Mouse (Mus musculus): ENCODE measurements around the gene Spata18. TPM values are rescaled to one million over a fixed set of nuclear protein-coding genes. Genes with fewer than 3 reads are reported as not detected.

Spata18 gene
- total and polyA plus RNA-seq, 3 experiments = not detected

DNA sequence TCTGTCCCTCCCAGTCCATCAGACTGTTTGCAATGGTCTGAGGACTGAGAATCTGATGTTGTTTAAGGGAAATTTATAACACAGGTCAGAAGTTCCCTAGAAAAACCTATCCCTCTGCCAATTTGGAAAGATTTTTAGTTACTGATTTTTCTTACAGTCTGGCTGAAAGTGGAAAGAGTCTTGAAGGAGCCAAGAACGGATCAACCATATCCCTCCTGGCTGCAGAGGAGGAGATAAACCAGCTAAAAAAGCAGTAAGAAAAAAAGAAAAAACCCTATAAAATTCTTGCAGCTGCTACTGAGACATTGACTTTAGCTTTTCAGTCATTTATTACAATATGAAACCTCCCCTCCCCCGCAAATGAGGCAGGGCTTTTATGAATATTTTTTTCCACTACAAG, 15.5 kb downstream of the Spata18 start:
- DNase-seq (ENCODE audit: low read depth, low spot score) = no peak
- H3K27me3 ChIP-seq (ENCODE audit: control insufficient read depth in 1 of 2, insufficient read depth in 2 of 2, low read length in 2 of 2) = peaks cover 0 to 4% of the 10 kb centered on the region in 2 experiments; a peak in 1 of 4 replicates
- no peaks in the 10 kb centered on the region for H3K9me3 ChIP-seq (replicated peaks; ENCODE audit: insufficient read depth, low read length)
- H3K9ac ChIP-seq (ENCODE audit: control insufficient read depth, low read depth, low read length, poor library complexity, severe bottlenecking) = no peak overlapping the region
- no peak for TF ChIP-seq NELFE (IDR thresholded peaks at IDR 0.05; ENCODE audit: low read depth, low read length)
- no peak for TF ChIP-seq JUND (IDR thresholded peaks at IDR 0.05; ENCODE audit: low read depth, low read length)
- no peak for TF ChIP-seq EP300 (IDR thresholded peaks at IDR 0.05; ENCODE audit: low read depth in 1 of 2, low read length in 2 of 2)
- TF ChIP-seq RAD21 (IDR thresholded peaks at IDR 0.05; ENCODE audit: low read depth, low read length) = no peak
- no peak for TF ChIP-seq USF1 (IDR thresholded peaks at IDR 0.05; ENCODE audit: low read depth, low read length)
- TF ChIP-seq MAFK (IDR thresholded peaks at IDR 0.05; ENCODE audit: borderline replicate concordance, low read depth, low read length) = no peak
- TF ChIP-seq ZNF384 (IDR thresholded peaks at IDR 0.05; ENCODE audit: low read depth, low read length) = no peak
- no peaks in the 10 kb centered on the region for H3K36me3 ChIP-seq (ENCODE audit: control insufficient read depth in 1 of 2, insufficient read depth in 2 of 2, low read length in 2 of 2)
- H3K4me3 ChIP-seq (ENCODE audit: control insufficient read depth in 1 of 2, insufficient read depth in 1 of 2, low read depth in 2 of 2, low read length in 2 of 2) = no peak overlapping the region
- no peak overlapping the region for H3K27ac ChIP-seq (ENCODE audit: control insufficient read depth, low read depth, low read length)
- H3K4me1 ChIP-seq (ENCODE audit: control insufficient read depth in 1 of 2, insufficient read depth in 2 of 2, low read length in 2 of 2) = no peaks in the 10 kb centered on the region
- H3K79me2 ChIP-seq (ENCODE audit: control insufficient read depth, insufficient read depth, low read length, poor library complexity) = no peaks in the 10 kb centered on the region

DNA sequence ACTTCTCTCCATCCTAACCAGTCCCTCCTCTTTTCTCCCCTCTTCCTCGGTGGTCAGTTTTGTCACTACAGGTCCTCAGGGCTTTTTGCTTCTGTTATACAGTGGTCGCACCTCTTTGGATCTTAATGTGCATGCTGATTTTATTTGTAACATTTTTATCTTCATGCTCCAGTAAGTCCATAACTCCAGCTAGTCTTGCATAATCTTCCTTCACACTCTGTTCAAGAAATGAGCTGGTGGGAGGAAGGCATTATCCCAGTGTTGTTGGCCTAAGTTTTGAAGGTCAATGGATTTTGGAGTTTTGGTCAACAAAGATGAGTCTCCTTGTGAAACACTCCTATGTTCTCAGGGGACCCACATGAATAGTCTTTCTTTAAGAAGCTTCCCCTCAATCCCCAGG, 16.7 kb downstream of the Spata18 start:
- no peak overlapping the region for H3K9ac ChIP-seq (ENCODE audit: control insufficient read depth, low read depth, low read length, poor library complexity, severe bottlenecking)

DNA sequence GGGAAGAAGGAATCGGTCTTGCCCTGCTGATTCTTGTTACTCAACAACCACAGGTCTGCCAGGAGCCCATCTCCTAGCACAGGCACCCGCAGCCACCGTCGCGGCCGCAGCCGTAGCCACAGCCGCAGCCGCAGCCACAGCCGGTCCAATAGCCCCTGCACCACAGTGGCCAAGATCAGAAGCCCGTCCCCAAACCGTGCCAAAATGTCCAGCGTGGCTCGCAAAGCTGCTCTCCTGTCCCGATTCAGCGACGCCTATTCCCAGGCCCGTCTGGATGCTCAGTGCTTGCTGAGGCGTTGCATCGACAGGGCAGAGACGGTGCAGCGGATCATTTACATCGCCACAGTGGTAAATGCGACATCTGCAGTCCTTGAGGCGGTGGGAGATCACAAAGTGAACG, 18.2 kb downstream of the Spata18 start:
- DNase-seq (ENCODE audit: low read depth, low spot score) = no peak
- Histone ChIP-seq H3K79me2 (ENCODE audit: control insufficient read depth, insufficient read depth, low read length, poor library complexity) (no peaks in the 10 kb centered on the region), H3K9ac (ENCODE audit: control insufficient read depth, low read depth, low read length, poor library complexity, severe bottlenecking) (no peak overlapping the region), H3K4me1 (ENCODE audit: control insufficient read depth in 1 of 2, insufficient read depth in 2 of 2, low read length in 2 of 2) (no peaks in the 10 kb centered on the region), H3K9me3 (replicated peaks; ENCODE audit: insufficient read depth, low read length) (no peaks in the 10 kb centered on the region), H3K36me3 (ENCODE audit: control insufficient read depth in 1 of 2, insufficient read depth in 2 of 2, low read length in 2 of 2) (no peaks in the 10 kb centered on the region), H3K27ac (ENCODE audit: control insufficient read depth, low read depth, low read length) (no peak overlapping the region), H3K27me3 (ENCODE audit: control insufficient read depth in 1 of 2, insufficient read depth in 2 of 2, low read length in 2 of 2) (peaks cover 0 to 6% of the 10 kb centered on the region in 2 experiments; a peak in 3 of 4 replicates), H3K4me3 (ENCODE audit: control insufficient read depth in 1 of 2, insufficient read depth in 1 of 2, low read depth in 2 of 2, low read length in 2 of 2) (no peak overlapping the region)
- TF ChIP-seq TBP (IDR thresholded peaks at IDR 0.05; ENCODE audit: low read depth, low read length) (no peak), ELF1 (IDR thresholded peaks at IDR 0.05; ENCODE audit: low read depth, low read length) (no peak), MEF2A (IDR thresholded peaks at IDR 0.05; ENCODE audit: extremely low read depth, insufficient replicate concordance, low read depth, low read length, poor library complexity, severe bottlenecking) (no peak), POLR2A (IDR thresholded peaks at IDR 0.05; ENCODE audit: control insufficient read depth in 1 of 2, insufficient read depth in 1 of 2, low read depth in 1 of 2, low read length in 2 of 2, poor library complexity in 1 of 2) (no peak), USF1 (IDR thresholded peaks at IDR 0.05; ENCODE audit: low read depth, low read length) (no peak), ETS1 (IDR thresholded peaks at IDR 0.05; ENCODE audit: low read depth, low read length) (no peak), KAT2A (conservative IDR thresholded peaks at IDR 0.05; ENCODE audit: low read depth, low read length) (no peak), HCFC1 (IDR thresholded peaks at IDR 0.05; ENCODE audit: low read depth, low read length) (no peak), MAFK (IDR thresholded peaks at IDR 0.05; ENCODE audit: borderline replicate concordance, low read depth, low read length) (no peak), ZNF384 (IDR thresholded peaks at IDR 0.05; ENCODE audit: low read depth, low read length) (no peak), E2F4 (IDR thresholded peaks at IDR 0.05; ENCODE audit: borderline replicate concordance, low read depth, low read length) (no peak), ZMIZ1 (IDR thresholded peaks at IDR 0.05; ENCODE audit: low read depth, low read length) (no peak), TCF12 (IDR thresholded peaks at IDR 0.05; ENCODE audit: low read depth, low read length) (no peak), ZC3H11A (IDR thresholded peaks at IDR 0.05; ENCODE audit: low read depth, low read length) (no peak), USF2 (IDR thresholded peaks at IDR 0.05; ENCODE audit: borderline replicate concordance in 1 of 2, insufficient read depth in 1 of 2, low read depth in 1 of 2, low read length in 2 of 2) (no peak), POLR2AphosphoS5 (IDR thresholded peaks at IDR 0.05; ENCODE audit: borderline replicate concordance, low read depth, low read length) (no peak), GATA1 (IDR thresholded peaks at IDR 0.05; ENCODE audit: low read depth, low read length) (no peak), BHLHE40 (IDR thresholded peaks at IDR 0.05; ENCODE audit: borderline replicate concordance, low read depth, low read length) (no peak)

More for the DNA sequence above, 16.7 kb downstream of the Spata18 start:
- no peaks in the 10 kb centered on the region for H3K36me3 ChIP-seq (ENCODE audit: control insufficient read depth in 1 of 2, insufficient read depth in 2 of 2, low read length in 2 of 2)
- H3K4me1 ChIP-seq (ENCODE audit: control insufficient read depth in 1 of 2, insufficient read depth in 2 of 2, low read length in 2 of 2) = no peaks in the 10 kb centered on the region
- H3K79me2 ChIP-seq (ENCODE audit: control insufficient read depth, insufficient read depth, low read length, poor library complexity) = no peaks in the 10 kb centered on the region
- no peaks in the 10 kb centered on the region for H3K9me3 ChIP-seq (replicated peaks; ENCODE audit: insufficient read depth, low read length)
- no peak overlapping the region for H3K4me3 ChIP-seq (ENCODE audit: control insufficient read depth in 1 of 2, insufficient read depth in 1 of 2, low read depth in 2 of 2, low read length in 2 of 2)
- no peak overlapping the region for H3K27ac ChIP-seq (ENCODE audit: control insufficient read depth, low read depth, low read length)
- no peak for DNase-seq (ENCODE audit: low read depth, low spot score)
- peaks cover 0 to 2% of the 10 kb centered on the region in 2 experiments; a peak in 1 of 4 replicates for H3K27me3 ChIP-seq (ENCODE audit: control insufficient read depth in 1 of 2, insufficient read depth in 2 of 2, low read length in 2 of 2)
- TF ChIP-seq ZMIZ1 (IDR thresholded peaks at IDR 0.05; ENCODE audit: low read depth, low read length) (no peak), SIN3A (IDR thresholded peaks at IDR 0.05; ENCODE audit: low read length) (no peak), TCF12 (IDR thresholded peaks at IDR 0.05; ENCODE audit: low read depth, low read length) (no peak), E2F4 (IDR thresholded peaks at IDR 0.05; ENCODE audit: borderline replicate concordance, low read depth, low read length) (no peak), TAL1 (IDR thresholded peaks at IDR 0.05; ENCODE audit: low read length) (no peak), CHD2 (IDR thresholded peaks at IDR 0.05; ENCODE audit: low read length) (no peak), MAX (IDR thresholded peaks at IDR 0.05; ENCODE audit: low read length) (no peak), SMC3 (IDR thresholded peaks at IDR 0.05; ENCODE audit: low read depth, low read length) (no peak), POLR2AphosphoS5 (IDR thresholded peaks at IDR 0.05; ENCODE audit: borderline replicate concordance, low read depth, low read length) (no peak), POLR2AphosphoS2 (IDR thresholded peaks at IDR 0.05; ENCODE audit: low read length) (no peak), ETS1 (IDR thresholded peaks at IDR 0.05; ENCODE audit: low read depth, low read length) (no peak), ZC3H11A (IDR thresholded peaks at IDR 0.05; ENCODE audit: low read depth, low read length) (no peak)

All from MEL (cell line).